Mouse (Mus musculus): ENCODE results near the gene Cadm2. TPM values are rescaled to one million over a fixed set of nuclear protein-coding genes. Genes with fewer than 3 reads are reported as not detected.

The Cadm2 gene
- polyA plus RNA-seq, 1 experiment from 2014 or later: 0.13 TPM

DNA sequence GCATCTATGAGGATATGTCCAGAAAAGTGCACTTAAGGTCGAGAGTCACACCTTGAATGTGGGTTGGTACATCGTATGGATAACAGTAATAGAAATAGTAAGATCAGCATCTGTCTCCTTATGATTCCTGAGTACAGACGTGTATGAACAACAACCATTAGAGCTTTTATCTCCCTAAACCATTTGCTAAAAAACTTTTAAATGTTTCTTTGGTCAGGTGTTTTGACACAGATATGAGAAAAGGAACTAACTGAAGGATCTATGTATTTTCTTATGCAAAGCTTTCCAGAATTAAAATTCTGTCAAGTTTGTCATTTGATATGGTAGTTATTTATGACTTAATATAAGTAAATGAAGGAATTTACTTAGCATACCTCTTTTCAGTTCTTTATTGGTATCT, 617.5 kb downstream of the Cadm2 start:
- 77% methylated on average over 3 of the region's 3 CpGs for WGBS
- Histone ChIP-seq H3K27ac (ENCODE audit: low read depth, low read length) (no peak overlapping the region), H3K36me3 (ENCODE audit: control insufficient read depth, insufficient read depth) (no peaks in the 10 kb centered on the region), H3K4me1 (replicated peaks; ENCODE audit: control insufficient read depth, insufficient read depth, low read length) (no peaks in the 10 kb centered on the region), H3K27me3 (replicated peaks; ENCODE audit: control insufficient read depth, insufficient read depth, low read length) (no peaks in the 10 kb centered on the region), H3K9me3 (ENCODE audit: control insufficient read depth) (no peaks in the 10 kb centered on the region), H3K4me2 (replicated peaks; ENCODE audit: low read depth) (no peak overlapping the region), H3K9ac (ENCODE audit: low read depth, low read length) (no peak overlapping the region), H3K4me3 (ENCODE audit: low read depth, low read length) (no peak overlapping the region)
- TF ChIP-seq CTCF (IDR thresholded peaks at IDR 0.05; ENCODE audit: low read depth): no peak
- ATAC-seq: no peak

DNA sequence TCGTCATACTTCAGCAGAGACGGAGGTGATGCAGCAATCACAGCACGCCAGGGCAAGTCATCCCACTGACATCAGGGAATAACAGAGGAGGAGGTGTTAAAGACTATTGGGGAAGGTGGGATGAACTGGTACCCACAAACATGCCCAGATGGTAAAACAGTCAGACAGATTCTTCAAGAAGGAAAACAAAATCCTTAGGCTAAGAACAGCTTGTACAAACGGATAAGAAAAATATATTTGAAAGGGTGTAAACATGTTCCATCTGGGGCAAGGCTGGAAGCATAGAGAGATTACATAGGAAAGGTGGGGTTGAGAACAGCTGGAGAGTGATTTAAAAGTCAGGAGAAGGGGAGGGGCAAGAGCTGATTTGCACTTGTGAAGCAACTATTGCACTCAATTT, 619.0 kb downstream of the Cadm2 start:
- H3K9ac ChIP-seq (ENCODE audit: low read depth, low read length): no peak overlapping the region
- no peaks in the 10 kb centered on the region for H3K36me3 ChIP-seq (ENCODE audit: control insufficient read depth, insufficient read depth)
- no peak overlapping the region for H3K27ac ChIP-seq (ENCODE audit: low read depth, low read length)
- WGBS: 56% methylated on average over 4 of the region's 4 CpGs
- H3K4me2 ChIP-seq (replicated peaks; ENCODE audit: low read depth): no peak overlapping the region
- no peak for ATAC-seq
- H3K27me3 ChIP-seq (replicated peaks; ENCODE audit: control insufficient read depth, insufficient read depth, low read length): no peaks in the 10 kb centered on the region
- no peaks in the 10 kb centered on the region for H3K9me3 ChIP-seq (ENCODE audit: control insufficient read depth)
- H3K4me1 ChIP-seq (replicated peaks; ENCODE audit: control insufficient read depth, insufficient read depth, low read length): no peaks in the 10 kb centered on the region
- no peak overlapping the region for H3K4me3 ChIP-seq (ENCODE audit: low read depth, low read length)
- no peak for TF ChIP-seq CTCF (IDR thresholded peaks at IDR 0.05; ENCODE audit: low read depth)

- H3K36me3 ChIP-seq (ENCODE audit: control insufficient read depth, insufficient read depth): no peaks in the 10 kb centered on the region
- no peak for ATAC-seq
- H3K27ac ChIP-seq (ENCODE audit: low read depth, low read length): no peak overlapping the region
- H3K4me2 ChIP-seq (replicated peaks; ENCODE audit: low read depth): no peak overlapping the region
- no peak for TF ChIP-seq CTCF (IDR thresholded peaks at IDR 0.05; ENCODE audit: low read depth)
- no peak overlapping the region for H3K4me3 ChIP-seq (ENCODE audit: low read depth, low read length)
- H3K4me1 ChIP-seq (replicated peaks; ENCODE audit: control insufficient read depth, insufficient read depth, low read length): no peaks in the 10 kb centered on the region
- no peaks in the 10 kb centered on the region for H3K9me3 ChIP-seq (ENCODE audit: control insufficient read depth)
- 84% methylated on average over 2 of the region's 2 CpGs for WGBS
- no peaks in the 10 kb centered on the region for H3K27me3 ChIP-seq (replicated peaks; ENCODE audit: control insufficient read depth, insufficient read depth, low read length)
- no peak overlapping the region for H3K9ac ChIP-seq (ENCODE audit: low read depth, low read length)
These were observed 623.2 kb downstream of the Cadm2 start for GRCm38 (mm10) chr16:66997461-66997860.

DNA sequence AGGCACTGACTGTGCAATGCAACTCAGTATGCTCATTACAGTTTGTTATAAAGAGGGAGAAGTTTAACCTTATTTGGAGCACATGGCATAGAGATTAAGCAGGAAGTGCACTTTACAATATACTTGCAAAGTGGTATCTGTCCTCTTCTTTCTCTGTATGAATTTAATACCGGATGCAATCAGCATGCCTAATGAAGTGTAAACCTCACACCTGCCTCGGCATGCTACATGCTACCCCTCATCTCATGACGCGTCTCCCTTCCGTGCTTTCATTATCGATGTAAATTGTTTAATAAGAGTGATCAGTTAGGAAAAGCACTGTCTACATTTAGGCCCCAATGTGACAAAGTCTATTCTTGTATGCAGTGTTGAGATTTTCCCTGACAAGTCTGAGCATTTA, 633.0 kb downstream of the Cadm2 start:
- no peak for ATAC-seq
- no peak for TF ChIP-seq CTCF (IDR thresholded peaks at IDR 0.05; ENCODE audit: low read depth)
- Histone ChIP-seq H3K9me3 (ENCODE audit: control insufficient read depth) (no peaks in the 10 kb centered on the region), H3K9ac (ENCODE audit: low read depth, low read length) (no peak overlapping the region), H3K36me3 (ENCODE audit: control insufficient read depth, insufficient read depth) (no peaks in the 10 kb centered on the region), H3K4me1 (replicated peaks; ENCODE audit: control insufficient read depth, insufficient read depth, low read length) (no peaks in the 10 kb centered on the region), H3K4me3 (ENCODE audit: low read depth, low read length) (no peak overlapping the region), H3K27ac (ENCODE audit: low read depth, low read length) (no peak overlapping the region), H3K27me3 (replicated peaks; ENCODE audit: control insufficient read depth, insufficient read depth, low read length) (no peaks in the 10 kb centered on the region), H3K4me2 (replicated peaks; ENCODE audit: low read depth) (no peak overlapping the region)
- WGBS: 86% methylated on average over 6 of the region's 6 CpGs

DNA sequence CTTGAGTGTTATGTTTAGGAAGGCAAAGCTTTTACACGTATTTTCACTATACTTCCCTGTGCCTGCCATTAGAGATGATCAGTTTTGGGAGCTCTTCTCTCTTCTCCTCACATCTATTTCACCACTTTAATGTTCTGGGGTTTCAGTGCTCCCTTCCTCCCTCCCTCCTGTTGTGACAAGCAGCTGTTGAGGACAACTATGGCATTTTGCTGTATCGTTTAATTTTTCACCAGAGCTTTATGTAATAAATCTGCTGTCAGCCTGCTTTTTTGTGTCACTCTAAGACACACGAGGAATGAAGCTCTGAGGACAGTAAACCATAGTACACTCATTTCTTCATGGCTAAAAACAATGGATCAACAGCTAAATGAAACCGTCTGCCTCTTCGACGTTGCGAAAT, 633.8 kb downstream of the Cadm2 start:
- no peak for ATAC-seq
- WGBS: 70% methylated on average over 7 of the region's 7 CpGs

DNA sequence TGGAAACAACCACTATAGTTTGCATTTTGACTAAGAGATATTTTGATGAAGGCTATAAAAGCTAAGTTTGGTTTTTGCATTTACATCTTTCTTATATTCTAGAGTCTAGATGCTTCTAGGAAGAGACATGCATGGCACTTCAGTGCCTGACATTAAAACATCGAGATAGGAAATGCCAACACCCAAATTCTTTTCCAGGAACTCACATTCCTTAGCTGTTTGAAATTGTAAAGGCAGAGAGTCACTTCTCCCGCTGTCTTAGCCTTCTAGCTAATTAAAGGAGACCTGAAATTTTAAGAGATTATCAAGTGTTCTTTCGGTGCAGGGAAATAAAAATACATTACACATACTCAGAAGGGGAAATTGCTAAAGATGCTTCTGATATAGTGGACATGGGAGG, 649.8 kb downstream of the Cadm2 start:
- Histone ChIP-seq H3K4me3 (ENCODE audit: low read depth, low read length) (no peak overlapping the region), H3K9me3 (ENCODE audit: control insufficient read depth) (no peaks in the 10 kb centered on the region), H3K36me3 (ENCODE audit: control insufficient read depth, insufficient read depth) (no peaks in the 10 kb centered on the region), H3K27ac (ENCODE audit: low read depth, low read length) (no peak overlapping the region), H3K27me3 (replicated peaks; ENCODE audit: control insufficient read depth, insufficient read depth, low read length) (no peaks in the 10 kb centered on the region), H3K9ac (ENCODE audit: low read depth, low read length) (no peak overlapping the region), H3K4me2 (replicated peaks; ENCODE audit: low read depth) (no peak overlapping the region), H3K4me1 (replicated peaks; ENCODE audit: control insufficient read depth, insufficient read depth, low read length) (no peaks in the 10 kb centered on the region)
- no peak for TF ChIP-seq CTCF (IDR thresholded peaks at IDR 0.05; ENCODE audit: low read depth)
- 23% methylated on average over 3 of the region's 3 CpGs for WGBS
- no peak for ATAC-seq

More for the DNA sequence above, 633.8 kb downstream of the Cadm2 start:
- Histone ChIP-seq H3K4me1 (replicated peaks; ENCODE audit: control insufficient read depth, insufficient read depth, low read length) (no peaks in the 10 kb centered on the region), H3K27me3 (replicated peaks; ENCODE audit: control insufficient read depth, insufficient read depth, low read length) (no peaks in the 10 kb centered on the region), H3K36me3 (ENCODE audit: control insufficient read depth, insufficient read depth) (no peaks in the 10 kb centered on the region), H3K9me3 (ENCODE audit: control insufficient read depth) (no peaks in the 10 kb centered on the region), H3K9ac (ENCODE audit: low read depth, low read length) (no peak overlapping the region), H3K27ac (ENCODE audit: low read depth, low read length) (no peak overlapping the region), H3K4me3 (ENCODE audit: low read depth, low read length) (no peak overlapping the region), H3K4me2 (replicated peaks; ENCODE audit: low read depth) (no peak overlapping the region)
- TF ChIP-seq CTCF (IDR thresholded peaks at IDR 0.05; ENCODE audit: low read depth): no peak

DNA sequence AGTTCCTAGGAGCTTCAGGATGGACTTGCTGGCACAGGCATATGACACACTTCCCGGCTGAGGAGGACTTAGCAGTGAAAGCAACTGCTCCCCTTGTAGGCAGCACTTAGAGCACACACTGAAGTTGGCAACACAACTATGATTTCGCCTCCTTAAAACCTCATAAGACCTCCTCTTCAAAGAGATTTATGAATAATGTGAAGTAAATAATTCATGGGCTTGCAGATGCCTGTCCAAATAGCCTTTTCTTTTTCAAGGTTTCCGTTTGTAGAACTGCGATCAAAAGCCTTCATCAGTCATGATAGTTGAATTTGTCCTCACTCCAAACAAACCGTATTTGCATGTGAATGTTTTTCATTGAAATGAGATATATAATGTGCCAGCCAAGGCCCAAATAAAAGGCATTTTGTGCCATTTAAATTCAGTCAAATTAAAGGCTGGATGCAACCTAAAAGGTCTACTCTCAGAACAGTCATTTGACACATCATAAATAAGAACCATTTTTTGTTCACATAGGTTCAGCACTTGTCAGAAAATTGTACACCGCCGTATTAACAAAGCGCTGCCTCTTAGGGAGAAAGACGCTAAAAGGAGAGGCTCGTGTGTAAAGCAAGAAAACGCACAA, 651.1 kb downstream of the Cadm2 start:
- H3K27me3 ChIP-seq (replicated peaks; ENCODE audit: control insufficient read depth, insufficient read depth, low read length): no peaks in the 10 kb centered on the region
- ATAC-seq: no peak
- H3K36me3 ChIP-seq (ENCODE audit: control insufficient read depth, insufficient read depth): no peaks in the 10 kb centered on the region
- no peak overlapping the region for H3K4me2 ChIP-seq (replicated peaks; ENCODE audit: low read depth)
- no peaks in the 10 kb centered on the region for H3K4me1 ChIP-seq (replicated peaks; ENCODE audit: control insufficient read depth, insufficient read depth, low read length)
- H3K9ac ChIP-seq (ENCODE audit: low read depth, low read length): no peak overlapping the region
- TF ChIP-seq CTCF (IDR thresholded peaks at IDR 0.05; ENCODE audit: low read depth): no peak
- no peaks in the 10 kb centered on the region for H3K9me3 ChIP-seq (ENCODE audit: control insufficient read depth)
- H3K4me3 ChIP-seq (ENCODE audit: low read depth, low read length): no peak overlapping the region
- no peak overlapping the region for H3K27ac ChIP-seq (ENCODE audit: low read depth, low read length)
- 78% methylated on average over 11 of the region's 11 CpGs for WGBS

All from intestine, postnatal 0 days (tissue).